ENCODE assay signal across 16 mouse cellular contexts in the genomic region with DNA sequence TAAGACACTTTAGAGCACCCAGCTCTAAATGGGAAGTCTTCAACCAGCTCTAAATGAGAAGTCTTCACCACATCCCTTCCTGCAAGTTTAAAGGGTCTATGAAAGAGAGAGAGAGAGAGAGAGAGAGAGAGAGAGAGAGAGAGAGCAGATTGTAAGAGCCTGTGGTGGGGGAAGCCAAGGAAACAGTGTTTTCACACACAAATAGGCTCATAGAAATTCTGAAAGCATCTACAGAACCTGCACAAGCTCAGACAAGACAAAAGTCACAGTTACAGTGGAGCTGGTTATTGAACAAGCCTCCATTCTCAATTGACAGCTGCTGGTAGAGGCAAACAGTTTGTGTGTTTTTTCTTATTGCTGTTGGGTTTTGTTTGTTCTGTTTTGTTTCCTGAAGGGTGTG.
"Had no signal": no experiment of that assay in that cellular context is flagged by ENCODE, and none has a peak within 500 bp of the region (broad histone marks: within the 10 kb centered on the region; RNA-seq: fewer than 3 reads in every experiment).

No protein-coding gene starts in this region.

- H3K9me3 ChIP-seq: neural tube, embryonic 13.5 days; neural tube, embryonic 15.5 days; stomach, embryonic 15.5 days had no signal

- DNase-seq: retina, postnatal 1 day; right cerebral cortex, adult 18-20 months; right cerebral cortex, postnatal 14 days; right cerebral cortex, postnatal 25 days; right cerebral cortex, postnatal 4 days; spleen, adult 18-20 months; thymus, adult 18-20 months; thymus, adult 2 months; thymus, postnatal 14 days; thymus, postnatal 25 days; thymus, postnatal 36 days; thymus, postnatal 4 days had no signal

- H3K9ac ChIP-seq: neural tube, embryonic 13.5 days; neural tube, embryonic 15.5 days; stomach, embryonic 15.5 days had no signal

- H3K27ac ChIP-seq: neural tube, embryonic 13.5 days; neural tube, embryonic 15.5 days; stomach, embryonic 15.5 days; stomach, postnatal 0 days had no signal

- H3K36me3 ChIP-seq: neural tube, embryonic 13.5 days; neural tube, embryonic 15.5 days; stomach, embryonic 15.5 days had no signal

- H3K4me3 ChIP-seq: neural tube, embryonic 13.5 days; neural tube, embryonic 15.5 days; stomach, embryonic 15.5 days had no signal

- H3K27me3 ChIP-seq: neural tube, embryonic 13.5 days; neural tube, embryonic 15.5 days; stomach, embryonic 15.5 days had no signal

- H3K4me1 ChIP-seq: neural tube, embryonic 13.5 days; neural tube, embryonic 15.5 days; stomach, embryonic 15.5 days had no signal

- H3K4me2 ChIP-seq: neural tube, embryonic 13.5 days; neural tube, embryonic 15.5 days; stomach, embryonic 15.5 days had no signal
